Mouse (Mus musculus): ENCODE results near the gene Setdb1. TPM values are rescaled to one million over a fixed set of nuclear protein-coding genes. Genes with fewer than 3 reads are reported as not detected.
A peak's percentile ranks its signal among the peaks of the same experiment; 100 is the strongest.

Setdb1 gene
- total RNA-seq, 1 experiment from 2014 or later = 22.6 TPM

GRCm38 (mm10) chr3:95281216-95282126 lies 75.5 kb downstream of the Setdb1 start, which contains the start of the genes Mindy1 and Prune1:
Gene Mindy1 (plus strand): TSS chr3:95281345.
Gene Prune1 (minus strand): TSS chr3:95282076.
- ATAC-seq (replicated peaks; ENCODE audit: insufficient number of reproducible peaks, low FRiP score, low TSS enrichment, poor library complexity, severe bottlenecking) = peak; percentile 89

- no peak for ATAC-seq (replicated peaks; ENCODE audit: insufficient number of reproducible peaks, low FRiP score, low TSS enrichment, poor library complexity, severe bottlenecking)
These were observed 76.3 kb downstream of the Setdb1 start for GRCm38 (mm10) chr3:95280747-95281146.

- ATAC-seq (replicated peaks; ENCODE audit: insufficient number of reproducible peaks, low FRiP score, low TSS enrichment, poor library complexity, severe bottlenecking) = no peak
These were observed 79.9 kb downstream of the Setdb1 start for GRCm38 (mm10) chr3:95277149-95277551.

GRCm38 (mm10) chr3:95276428-95276934 lies 80.5 kb downstream of the Setdb1 start:
- ATAC-seq (replicated peaks; ENCODE audit: insufficient number of reproducible peaks, low FRiP score, low TSS enrichment, poor library complexity, severe bottlenecking) = no peak

- ATAC-seq (replicated peaks; ENCODE audit: insufficient number of reproducible peaks, low FRiP score, low TSS enrichment, poor library complexity, severe bottlenecking) = no peak
These were observed 81.8 kb downstream of the Setdb1 start for GRCm38 (mm10) chr3:95275161-95275560.

- ATAC-seq (replicated peaks; ENCODE audit: insufficient number of reproducible peaks, low FRiP score, low TSS enrichment, poor library complexity, severe bottlenecking) = no peak
These were observed 82.5 kb downstream of the Setdb1 start for GRCm38 (mm10) chr3:95274453-95274852.

Other genes with a start within 250 kb of the Setdb1 start
- gene Vps72, start 246.2 kb downstream of the Setdb1 start, total RNA-seq (2017) = 43.2 to 86.5 TPM (median 55.3 TPM) in 3 replicates
- gene Tmod4, start 232.7 kb downstream of the Setdb1 start, total RNA-seq (2017) = not detected in 3 replicates
- 65.3 to 128 TPM (median 82.5 TPM) in 3 replicates for gene Scnm1, start 223.2 kb downstream of the Setdb1 start, total RNA-seq (2017)
- gene Lysmd1, start 223.1 kb downstream of the Setdb1 start, total RNA-seq (2017) = 4.1 to 5.9 TPM (median 5.7 TPM) in 3 replicates
- gene Tnfaip8l2, start 214.8 kb downstream of the Setdb1 start, total RNA-seq (2017) = 63.2 to 73.9 TPM (median 73.1 TPM) in 3 replicates
- gene Sema6c, start 196.7 kb downstream of the Setdb1 start, total RNA-seq (2017) = not detected in 3 replicates
- 87.0 to 129 TPM (median 91.1 TPM) in 3 replicates for gene Gabpb2, start 139.3 kb downstream of the Setdb1 start, total RNA-seq (2017)
- 122 to 191 TPM (median 182 TPM) in 3 replicates for gene Cdc42se1, start 128.5 kb downstream of the Setdb1 start, total RNA-seq (2017)
- gene Mllt11, start 125.0 kb downstream of the Setdb1 start, total RNA-seq (2017) = 6.2 to 18.2 TPM (median 9.1 TPM) in 3 replicates
- not detected in 3 replicates for gene Gm128, start 115.6 kb downstream of the Setdb1 start, total RNA-seq (2017)
- gene Bnipl, start 106.0 kb downstream of the Setdb1 start, total RNA-seq (2017) = not detected in 3 replicates
- gene Mindy1, start 75.9 kb downstream of the Setdb1 start, total RNA-seq (2017) = 21.6 to 32.4 TPM (median 30.4 TPM) in 3 replicates
- gene Prune1, start 75.1 kb downstream of the Setdb1 start, total RNA-seq (2017) = 8.1 to 16.9 TPM (median 8.6 TPM) in 3 replicates
- gene Anxa9, start 50.0 kb downstream of the Setdb1 start, total RNA-seq (2017) = 0.64 to 1.9 TPM (median 0.78 TPM) in 3 replicates
- gene Cers2, start 42.4 kb downstream of the Setdb1 start, total RNA-seq (2017) = 125 to 137 TPM (median 130 TPM) in 3 replicates
- gene 4930558C23Rik, start 45.6 kb upstream of the Setdb1 start, total RNA-seq (2017) = not detected in 3 replicates
- gene Arnt, start 77.2 kb upstream of the Setdb1 start, total RNA-seq (2017) = 30.7 to 46.7 TPM (median 44.1 TPM) in 3 replicates
- gene Ctsk, start 142.1 kb upstream of the Setdb1 start, total RNA-seq (2017) = 0.19 to 0.87 TPM (median 0.75 TPM) in 3 replicates
- gene Ctss, start 169.6 kb upstream of the Setdb1 start, total RNA-seq (2017) = 2,267 to 4,734 TPM (median 3,937 TPM) in 3 replicates
- not detected in 3 replicates for gene Hormad1, start 202.5 kb upstream of the Setdb1 start, total RNA-seq (2017)
- gene Golph3l, start 231.7 kb upstream of the Setdb1 start, total RNA-seq (2017) = 26.6 to 53.1 TPM (median 29.7 TPM) in 3 replicates

All from monocyte, adult 5-6 weeks (primary cell).